26 mouse cellular contexts compared by ENCODE assay signal in genomic region chr3:128850327-128850977, GRCm38 (mm10).
DNase-seq lines count a peak whose midpoint lies in the region; ATAC-seq lines count a peak whose summit lies in the region.
"Had no signal": no experiment of that assay in that cellular context is flagged by ENCODE, and none has a peak within 500 bp of the region (broad histone marks: within the 10 kb centered on the region; RNA-seq: fewer than 3 reads in every experiment).

No protein-coding gene starts in this region.

- no peak overlapping the region for H3K4me3 ChIP-seq in forebrain, embryonic 13.5 days
- H3K4me3 ChIP-seq in forebrain, embryonic 10.5 days: no peak overlapping the region
- H3K4me3 ChIP-seq in midbrain, embryonic 13.5 days (replicated peaks): no peak overlapping the region
- H3K4me3 ChIP-seq in midbrain, embryonic 11.5 days (ENCODE audit: low read depth, low read length): no peak overlapping the region
- H3K4me3 ChIP-seq in forebrain, embryonic 14.5 days (ENCODE audit: low read depth, low read length): no peak overlapping the region
- no peak overlapping the region for H3K4me3 ChIP-seq in midbrain, embryonic 15.5 days
- H3K4me3 ChIP-seq: kidney, embryonic 15.5 days; neural tube, embryonic 12.5 days; stomach, embryonic 15.5 days had no signal

- H3K4me1 ChIP-seq in forebrain, embryonic 13.5 days: no peaks in the 10 kb centered on the region
- H3K4me1 ChIP-seq in forebrain, embryonic 10.5 days: no peaks in the 10 kb centered on the region
- 0 out of 2 replicates have a peak, but pooled peaks cover 5% of the 10 kb centered on the region for H3K4me1 ChIP-seq in midbrain, embryonic 13.5 days (replicated peaks)
- 0 out of 2 replicates have a peak, but pooled peaks cover 2% of the 10 kb centered on the region for H3K4me1 ChIP-seq in midbrain, embryonic 11.5 days (ENCODE audit: control insufficient read depth, insufficient read depth, low read length)
- no peaks in the 10 kb centered on the region for H3K4me1 ChIP-seq in forebrain, embryonic 14.5 days (ENCODE audit: control insufficient read depth, insufficient read depth, low read length)
- H3K4me1 ChIP-seq in midbrain, embryonic 15.5 days: peaks cover 7% of the 10 kb centered on the region; the same call in 1 of the 2 replicates
- H3K4me1 ChIP-seq: kidney, embryonic 15.5 days; neural tube, embryonic 12.5 days; stomach, embryonic 15.5 days had no signal

- WGBS in forebrain, embryonic 13.5 days: 75% methylated on average over 6 of the region's 6 CpGs
- 87% methylated on average over 6 of the region's 6 CpGs for WGBS in forebrain, embryonic 10.5 days
- 68% methylated on average over 6 of the region's 6 CpGs for WGBS in midbrain, embryonic 13.5 days
- WGBS in midbrain, embryonic 11.5 days: 77% methylated on average over 6 of the region's 6 CpGs
- WGBS in forebrain, embryonic 14.5 days: 81% methylated on average over 6 of the region's 6 CpGs
- WGBS in midbrain, embryonic 15.5 days: 55% methylated on average over 6 of the region's 6 CpGs

- H3K9me3 ChIP-seq in forebrain, embryonic 13.5 days (replicated peaks): no peaks in the 10 kb centered on the region
- no peaks in the 10 kb centered on the region for H3K9me3 ChIP-seq in forebrain, embryonic 10.5 days
- no peaks in the 10 kb centered on the region for H3K9me3 ChIP-seq in midbrain, embryonic 13.5 days
- H3K9me3 ChIP-seq in midbrain, embryonic 11.5 days (ENCODE audit: control insufficient read depth, low read length): no peaks in the 10 kb centered on the region
- H3K9me3 ChIP-seq in forebrain, embryonic 14.5 days (replicated peaks; ENCODE audit: control insufficient read depth, low read length): no peaks in the 10 kb centered on the region
- no peaks in the 10 kb centered on the region for H3K9me3 ChIP-seq in midbrain, embryonic 15.5 days
- H3K9me3 ChIP-seq: kidney, embryonic 15.5 days; neural tube, embryonic 12.5 days; stomach, embryonic 15.5 days had no signal

- H3K27me3 ChIP-seq in forebrain, embryonic 13.5 days: no peaks in the 10 kb centered on the region
- H3K27me3 ChIP-seq in forebrain, embryonic 10.5 days (ENCODE audit: poor library complexity, severe bottlenecking): no peaks in the 10 kb centered on the region
- no peaks in the 10 kb centered on the region for H3K27me3 ChIP-seq in midbrain, embryonic 13.5 days
- no peaks in the 10 kb centered on the region for H3K27me3 ChIP-seq in midbrain, embryonic 11.5 days (ENCODE audit: control insufficient read depth, insufficient read depth, low read length)
- no peaks in the 10 kb centered on the region for H3K27me3 ChIP-seq in forebrain, embryonic 14.5 days (replicated peaks; ENCODE audit: control insufficient read depth, insufficient read depth, low read length)
- H3K27me3 ChIP-seq in midbrain, embryonic 15.5 days (replicated peaks): no peaks in the 10 kb centered on the region
- H3K27me3 ChIP-seq: kidney, embryonic 15.5 days; neural tube, embryonic 12.5 days; stomach, embryonic 15.5 days had no signal

- H3K27ac ChIP-seq in forebrain, embryonic 13.5 days: no peak overlapping the region
- no peak overlapping the region for H3K27ac ChIP-seq in forebrain, embryonic 10.5 days
- no peak overlapping the region for H3K27ac ChIP-seq in midbrain, embryonic 13.5 days
- H3K27ac ChIP-seq in midbrain, embryonic 11.5 days (ENCODE audit: low read depth, low read length): no peak overlapping the region
- H3K27ac ChIP-seq in forebrain, embryonic 14.5 days (ENCODE audit: low read depth, low read length): no peak overlapping the region
- H3K27ac ChIP-seq in midbrain, embryonic 15.5 days: no peak overlapping the region
- H3K27ac ChIP-seq: hindbrain, embryonic 14.5 days; kidney, embryonic 15.5 days; liver, embryonic 14.5 days; macrophage; neural tube, embryonic 12.5 days; stomach, embryonic 15.5 days had no signal

- no peaks in the 10 kb centered on the region for H3K36me3 ChIP-seq in forebrain, embryonic 13.5 days (ENCODE audit: poor library complexity, severe bottlenecking)
- no peaks in the 10 kb centered on the region for H3K36me3 ChIP-seq in forebrain, embryonic 10.5 days (replicated peaks)
- H3K36me3 ChIP-seq in midbrain, embryonic 13.5 days: no peaks in the 10 kb centered on the region
- H3K36me3 ChIP-seq in midbrain, embryonic 11.5 days (ENCODE audit: control insufficient read depth, insufficient read depth, low read length): no peaks in the 10 kb centered on the region
- H3K36me3 ChIP-seq in forebrain, embryonic 14.5 days (ENCODE audit: control insufficient read depth, insufficient read depth, low read length): no peaks in the 10 kb centered on the region
- H3K36me3 ChIP-seq in midbrain, embryonic 15.5 days (replicated peaks): no peaks in the 10 kb centered on the region
- H3K36me3 ChIP-seq: kidney, embryonic 15.5 days; neural tube, embryonic 12.5 days; stomach, embryonic 15.5 days had no signal

- H3K4me2 ChIP-seq in forebrain, embryonic 13.5 days: no peak overlapping the region
- H3K4me2 ChIP-seq in midbrain, embryonic 13.5 days (replicated peaks): no peak overlapping the region
- no peak overlapping the region for H3K4me2 ChIP-seq in midbrain, embryonic 11.5 days
- H3K4me2 ChIP-seq in forebrain, embryonic 14.5 days (ENCODE audit: low read length): no peak overlapping the region
- H3K4me2 ChIP-seq in midbrain, embryonic 15.5 days: no peak overlapping the region
- H3K4me2 ChIP-seq: hindbrain, embryonic 14.5 days; kidney, embryonic 15.5 days; neural tube, embryonic 12.5 days; stomach, embryonic 15.5 days had no signal

- no peak for DNase-seq in forebrain, embryonic 10.5 days (ENCODE audit: extremely low spot score, low spot score)
- DNase-seq in midbrain, embryonic 11.5 days (ENCODE audit: low spot score, missing footprints): no peak
- peak; percentile 30 for DNase-seq in forebrain, embryonic 14.5 days (ENCODE audit: low spot score)
- no peak for DNase-seq in MN1 (ENCODE audit: low spot score)
- DNase-seq in ovary, adult 18-20 months (ENCODE audit: low spot score): no peak
- DNase-seq: adrenal gland, postnatal 25 days; cerebellum, adult 2 months; cerebellum, postnatal 14 days; gastrocnemius, postnatal 10 days; heart, postnatal 14 days; kidney, adult 18-20 months; kidney, postnatal 25 days; liver; lung, adult 2 months; lung, postnatal 10 days; right cerebral cortex, postnatal 25 days; thymus, postnatal 36 days had no signal

- no peak overlapping the region for H3K9ac ChIP-seq in forebrain, embryonic 13.5 days
- H3K9ac ChIP-seq in midbrain, embryonic 13.5 days (replicated peaks): no peak overlapping the region
- H3K9ac ChIP-seq in midbrain, embryonic 11.5 days (ENCODE audit: low read length): no peak overlapping the region
- no peak overlapping the region for H3K9ac ChIP-seq in forebrain, embryonic 14.5 days (ENCODE audit: low read length)
- no peak overlapping the region for H3K9ac ChIP-seq in midbrain, embryonic 15.5 days
- H3K9ac ChIP-seq: hindbrain, embryonic 14.5 days; kidney, embryonic 15.5 days; liver, embryonic 14.5 days; neural tube, embryonic 12.5 days; stomach, embryonic 15.5 days had no signal

- ATAC-seq in forebrain, embryonic 13.5 days: peak; percentile 33; the same call in 1 of the 2 replicates
- ATAC-seq in midbrain, embryonic 13.5 days: peak; percentile 73; the same call in 1 of the 2 replicates
- no peak; the same call in 1 of the 2 replicates for ATAC-seq in midbrain, embryonic 11.5 days (ENCODE audit: low FRiP score)
- ATAC-seq in forebrain, embryonic 14.5 days: no peak
- ATAC-seq in midbrain, embryonic 15.5 days (replicated peaks): peak; percentile 90

Comparison
In these comparisons a context has a peak if more than half of its experiments do, and no peak if none do; other contexts are left out.
1. ATAC-seq: peak in forebrain, embryonic 13.5 days (single experiment), midbrain, embryonic 13.5 days (single experiment) and midbrain, embryonic 15.5 days (single experiment); none in midbrain, embryonic 11.5 days (single experiment) and forebrain, embryonic 14.5 days (single experiment).